Mouse (Mus musculus): ENCODE data around the gene Mapkapk5. TPM values are rescaled to one million over a fixed set of nuclear protein-coding genes. Genes with fewer than 3 reads are reported as not detected.

Mapkapk5 gene
- total RNA-seq (2021): 100 to 1,000 TPM in 1 of 2 experiments, 10 to 100 TPM in 1; 99.3 to 102 TPM

- intact Hi-C loops (cut with DNase I): no loop called here
- DNase-seq: peak; percentile 98
Measured at GRCm38 (mm10) chr5:121545793-121546529, at the start of gene Mapkapk5. Mapkapk5 (minus strand) TSS chr5:121545905.

GRCm38 (mm10) chr5:121594714-121595313 lies 49.1 kb upstream of the Mapkapk5 start:
- DNase-seq: no peak
- intact Hi-C loops (cut with DNase I): no loop called here

DNA sequence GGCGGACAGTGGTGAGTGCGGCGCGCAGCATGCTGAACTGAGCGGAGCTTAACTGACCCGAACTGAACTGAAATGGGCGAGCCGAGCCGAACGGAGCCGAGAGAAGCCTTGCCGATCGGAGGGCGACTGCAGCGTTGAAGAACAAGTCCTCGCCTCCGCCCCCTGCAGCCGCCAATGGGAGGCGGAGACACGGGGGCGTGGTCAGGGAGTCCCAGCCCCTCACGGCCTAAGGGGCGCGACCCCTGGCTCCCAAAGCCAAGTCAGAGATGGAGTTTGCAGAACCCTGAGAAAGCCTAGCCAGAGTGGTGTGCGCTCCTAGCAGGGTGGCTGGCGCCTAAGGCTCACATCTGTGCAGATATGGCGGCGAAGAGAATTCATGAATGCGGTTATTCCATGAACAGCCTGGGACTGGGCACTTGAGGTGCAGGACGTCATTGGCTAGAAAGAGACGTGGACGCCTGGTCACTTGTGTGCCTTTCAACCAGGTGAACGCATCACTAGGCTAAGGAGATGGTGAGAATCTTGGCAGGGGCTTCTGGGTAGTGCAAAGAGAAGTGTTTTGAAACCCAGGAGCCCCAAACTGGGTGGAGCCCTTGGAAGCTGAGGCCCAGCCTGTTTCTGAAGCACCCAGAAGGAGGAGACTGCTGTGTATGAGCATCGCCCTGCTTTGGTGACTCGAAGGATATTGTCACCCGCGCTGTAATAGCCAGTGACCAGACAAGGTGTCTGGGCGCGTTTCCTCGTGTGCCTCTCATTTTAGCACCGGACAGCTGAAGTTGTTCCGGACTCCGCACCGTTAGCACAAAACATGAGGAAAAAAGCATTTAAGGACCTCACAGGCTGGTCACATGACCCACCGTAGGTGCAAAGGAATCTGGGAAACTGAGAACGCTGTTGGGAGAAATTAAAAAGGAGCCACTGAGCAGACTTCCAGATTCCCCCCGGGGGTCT lies 48.0 kb upstream of the Mapkapk5 start, which contains the start of gene Aldh2:
Gene Aldh2 (minus strand): TSS at position 374 of the 951 bp plus-strand sequence.
- intact Hi-C loops (cut with DNase I): no loop called here
- DNase-seq: peak; percentile 78

DNA sequence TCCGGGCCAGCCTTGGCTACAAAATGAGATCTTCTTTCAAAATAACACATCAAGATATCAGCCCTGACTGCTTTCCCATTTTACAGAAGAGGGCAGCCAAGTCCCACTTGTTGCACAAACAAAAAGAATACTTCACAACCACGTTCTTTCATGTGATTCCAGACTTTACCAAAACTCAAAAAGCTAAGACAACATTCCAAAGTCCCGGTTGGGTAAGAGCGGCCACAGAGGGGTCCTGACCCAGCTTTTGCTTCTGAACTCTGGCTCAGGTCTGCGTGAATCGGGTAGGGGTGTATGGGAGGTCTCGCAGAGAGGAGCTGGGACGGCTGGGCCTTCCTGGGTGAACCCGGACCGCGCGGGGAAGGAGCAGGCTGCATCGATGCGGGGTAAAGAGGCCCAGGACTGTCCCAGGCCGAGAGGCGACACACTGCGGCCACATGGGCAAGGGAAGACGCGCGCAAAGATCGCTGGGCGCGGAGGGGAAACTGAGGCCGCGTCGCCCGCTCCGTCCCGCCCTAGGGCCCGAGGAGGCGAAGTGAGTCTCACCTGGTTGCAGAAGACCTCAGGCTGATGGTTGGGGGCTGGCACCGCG lies 47.2 kb upstream of the Mapkapk5 start:
- DNase-seq: no peak
- intact Hi-C loops (cut with DNase I): no loop called here

GRCm38 (mm10) chr5:121592064-121592815 lies 46.5 kb upstream of the Mapkapk5 start:
- no peak for DNase-seq
- intact Hi-C loops (cut with DNase I): no loop called here

GRCm38 (mm10) chr5:121591417-121592063 lies 45.8 kb upstream of the Mapkapk5 start:
- DNase-seq: no peak
- intact Hi-C loops (cut with DNase I): no loop called here

DNA sequence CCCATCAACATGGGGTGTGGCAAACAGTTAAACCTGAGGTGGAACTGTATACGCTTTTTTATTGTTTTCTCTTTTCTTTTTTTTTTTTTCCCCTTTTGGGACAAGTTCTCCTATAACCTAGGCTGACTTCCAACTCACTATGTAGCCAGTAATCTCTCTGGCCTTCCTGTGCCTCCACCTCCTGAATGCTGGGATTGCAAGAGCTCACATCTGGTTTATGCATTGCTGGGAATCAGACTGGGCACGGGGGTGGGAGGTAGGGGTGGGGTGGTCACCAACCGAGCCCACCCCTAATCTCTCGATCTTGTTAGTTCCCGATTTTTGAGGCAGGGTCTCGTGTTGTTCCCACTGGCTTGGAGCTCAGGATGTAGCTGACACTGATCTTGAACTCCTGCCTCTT lies 44.2 kb upstream of the Mapkapk5 start:
- intact Hi-C loops (cut with DNase I): no loop called here

DNA sequence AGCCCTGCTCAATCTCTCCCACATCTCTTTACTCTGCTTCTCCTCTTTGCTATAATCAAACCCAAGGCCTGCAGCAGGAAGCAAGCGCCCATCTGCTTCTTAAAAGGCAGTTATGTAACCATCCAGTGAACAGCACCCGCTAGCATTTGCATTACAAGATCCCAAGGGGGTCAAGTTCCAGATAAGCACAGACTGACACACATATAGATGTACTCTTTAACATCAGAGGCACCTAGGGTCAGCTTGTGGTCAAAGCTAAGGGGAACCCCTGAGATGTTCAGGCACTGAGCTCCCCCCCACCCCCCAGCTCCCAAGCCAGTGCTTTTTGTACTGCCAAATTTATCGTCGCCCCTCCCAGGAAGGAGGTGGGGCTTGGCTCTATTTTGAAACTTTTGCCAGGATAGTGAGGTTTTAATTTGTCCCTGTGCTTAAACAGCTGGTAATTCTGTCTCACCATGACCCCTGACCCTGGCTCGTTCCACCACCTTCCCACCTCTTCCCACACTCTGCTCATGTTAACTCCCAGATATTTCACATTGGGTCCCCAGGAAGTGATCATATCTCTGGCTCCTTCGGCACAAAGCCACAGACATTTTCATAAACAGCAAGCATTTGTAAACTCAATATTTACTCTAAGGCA lies 40.8 kb upstream of the Mapkapk5 start:
- no peak for DNase-seq
- intact Hi-C loops (cut with DNase I): no loop called here

More for the DNA sequence above, 44.2 kb upstream of the Mapkapk5 start:
- no peak for DNase-seq

DNA sequence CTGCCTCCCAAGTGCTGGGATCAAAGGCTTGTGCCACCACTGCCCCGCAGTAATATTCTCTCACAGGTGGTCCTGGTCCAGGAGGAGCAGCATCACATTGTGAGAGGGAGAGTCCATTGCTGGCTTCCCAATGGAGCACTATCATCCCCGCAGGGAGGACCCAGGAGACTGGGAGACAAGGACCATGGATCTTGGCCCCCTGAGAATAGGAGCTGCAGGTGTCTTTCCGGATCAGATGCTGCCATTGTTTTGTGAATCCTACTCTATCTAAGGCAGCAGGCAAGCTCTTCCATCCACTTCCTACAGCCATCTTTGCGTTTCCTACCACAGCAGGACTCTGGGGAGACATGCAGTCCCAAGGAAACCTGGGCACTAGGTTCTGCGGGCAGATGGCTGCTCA lies 40.0 kb upstream of the Mapkapk5 start:
- DNase-seq: no peak
- intact Hi-C loops (cut with DNase I): no loop called here

GRCm38 (mm10) chr5:121585005-121585404 lies 39.3 kb upstream of the Mapkapk5 start:
- no peak for DNase-seq
- intact Hi-C loops (cut with DNase I): no loop called here

DNA sequence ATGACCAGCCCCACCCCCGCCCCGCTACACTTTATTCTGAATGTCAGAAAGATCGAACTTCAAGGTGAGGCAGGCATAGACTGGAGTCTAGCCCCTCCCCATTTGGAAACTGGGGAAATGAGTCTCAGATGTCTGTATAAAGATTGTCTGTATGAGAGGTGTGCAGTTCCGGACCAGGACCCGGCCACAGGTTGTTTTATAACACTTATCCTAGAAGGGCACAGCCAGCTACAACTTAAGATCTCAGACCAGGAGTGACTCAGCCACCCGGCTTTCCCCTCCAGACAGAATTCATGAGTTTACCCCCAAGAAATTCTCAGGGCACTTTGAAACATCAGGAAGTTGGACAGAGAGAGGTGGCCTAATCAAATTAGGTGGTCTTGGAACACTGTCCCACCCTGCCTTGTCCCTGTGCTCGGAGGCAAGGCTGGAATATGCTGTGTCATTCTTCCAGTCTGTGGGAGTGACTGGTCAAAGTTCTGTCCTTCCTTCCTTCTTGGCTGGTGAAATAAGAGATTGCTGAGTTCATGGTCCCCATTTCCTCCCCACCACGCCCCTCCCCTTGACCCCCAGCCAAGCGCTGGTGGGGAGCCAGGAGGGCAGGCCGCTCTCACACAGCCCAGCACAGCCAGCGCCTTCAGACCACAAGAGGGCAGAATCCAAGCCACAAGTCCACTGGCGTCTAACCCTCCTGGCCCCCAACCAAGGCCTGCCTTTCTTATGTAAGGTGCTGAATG lies 38.2 kb upstream of the Mapkapk5 start:
- intact Hi-C loops (cut with DNase I): no loop called here

GRCm38 (mm10) chr5:121581945-121582344 lies 36.2 kb upstream of the Mapkapk5 start:
- DNase-seq: no peak
- intact Hi-C loops (cut with DNase I): no loop called here

More for the DNA sequence above, 38.2 kb upstream of the Mapkapk5 start:
- DNase-seq: peak; percentile 82

GRCm38 (mm10) chr5:121576927-121577488 lies 31.3 kb upstream of the Mapkapk5 start:
- intact Hi-C loops (cut with DNase I): no loop called here
- DNase-seq: no peak

- intact Hi-C loops (cut with DNase I): no loop called here
- no peak for DNase-seq
Measured at GRCm38 (mm10) chr5:121575867-121576266, 30.2 kb upstream of the Mapkapk5 start.

DNA sequence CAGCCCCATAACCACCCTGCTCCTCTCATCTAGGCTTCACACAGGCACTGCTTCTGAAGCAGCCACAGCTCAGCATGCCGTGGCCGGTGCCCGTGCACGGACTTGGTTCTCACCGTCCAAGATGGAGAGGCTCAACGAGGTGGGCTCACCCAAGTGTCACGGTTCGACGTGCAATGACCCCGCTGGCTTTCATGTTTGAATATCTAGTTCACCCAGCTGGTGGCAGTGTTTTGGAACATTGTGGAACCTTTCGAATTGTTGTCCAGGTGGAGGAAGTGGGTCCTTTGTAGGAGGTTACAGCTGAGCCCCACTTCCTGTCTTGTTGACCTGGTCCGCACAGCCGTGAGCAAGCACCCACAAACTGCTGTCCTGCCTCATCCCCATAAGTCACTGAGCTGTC lies 28.4 kb upstream of the Mapkapk5 start:
- no peak for DNase-seq
- intact Hi-C loops (cut with DNase I): no loop called here

GRCm38 (mm10) chr5:121570787-121571186 lies 25.1 kb upstream of the Mapkapk5 start:
- DNase-seq: no peak
- intact Hi-C loops (cut with DNase I): no loop called here

DNA sequence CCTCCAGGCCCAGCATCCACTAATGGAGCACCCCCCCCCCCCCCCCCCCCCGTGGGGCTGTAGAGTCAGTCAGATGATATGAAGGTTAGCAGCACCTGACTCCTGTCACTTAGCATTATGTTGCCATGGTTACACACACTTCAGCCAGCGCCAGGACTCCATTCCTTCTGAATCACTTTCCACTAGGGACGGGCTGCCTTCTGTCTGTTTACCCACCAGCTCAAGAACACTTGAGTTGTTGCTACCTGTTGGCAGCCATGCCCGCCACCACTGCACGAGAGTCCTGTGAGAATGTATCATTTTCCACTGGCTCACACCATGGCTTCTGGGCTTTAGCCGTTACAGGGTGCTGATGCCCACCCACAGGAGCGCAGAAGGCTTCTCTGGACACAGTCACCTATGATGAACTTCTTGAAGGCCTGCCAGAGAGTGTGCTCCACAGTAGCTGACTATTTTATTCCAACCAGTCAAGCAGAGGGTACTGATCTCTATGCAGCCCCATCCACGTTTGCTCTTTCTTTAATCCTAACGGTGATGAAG lies 24.2 kb upstream of the Mapkapk5 start:
- DNase-seq: no peak
- intact Hi-C loops (cut with DNase I): no loop called here

Measured in left cerebral cortex, postnatal 4 days (tissue).